Mouse (Mus musculus): ENCODE results near the gene Il20. TPM values are rescaled to one million over a fixed set of nuclear protein-coding genes. Genes with fewer than 3 reads are reported as not detected.

Il20 gene
- total and polyA plus RNA-seq, 2 experiments from 2014 or later, result not detected

GRCm38 (mm10) chr1:130892446-130892845, 18.8 kb downstream of the Il20 start:
- H3K9me3 ChIP-seq (ENCODE audit: low read length), result no peaks in the 10 kb centered on the region
- H3K4me1 ChIP-seq (ENCODE audit: insufficient read depth, low read length), result no peaks in the 10 kb centered on the region
- 57% methylated on average over 1 of the region's 1 CpGs for WGBS
- H3K4me2 ChIP-seq (ENCODE audit: low read depth, low read length, poor library complexity, severe bottlenecking), result no peak overlapping the region
- DNase-seq (ENCODE audit: low spot score) (no peak), ATAC-seq (ENCODE audit: low FRiP score) (no peak)
- no peaks in the 10 kb centered on the region for H3K36me3 ChIP-seq (ENCODE audit: insufficient read depth, low read length)
- H3K9ac ChIP-seq (replicated peaks; ENCODE audit: low read length, poor library complexity, severe bottlenecking), result no peak overlapping the region
- no peak overlapping the region for H3K27ac ChIP-seq (ENCODE audit: low read depth, low read length)
- no peak overlapping the region for H3K4me3 ChIP-seq (ENCODE audit: low read depth, low read length)
- TF ChIP-seq CTCF (IDR thresholded peaks at IDR 0.05), result no peak
- H3K27me3 ChIP-seq (ENCODE audit: insufficient read depth, low read length), result no peaks in the 10 kb centered on the region

- H3K36me3 ChIP-seq (ENCODE audit: insufficient read depth, low read length), result no peaks in the 10 kb centered on the region
- H3K4me3 ChIP-seq (ENCODE audit: low read depth, low read length), result no peak within 1 kb of the TSS
- H3K4me1 ChIP-seq (ENCODE audit: insufficient read depth, low read length), result no peaks in the 10 kb centered on the region
- H3K9me3 ChIP-seq (ENCODE audit: low read length), result no peaks in the 10 kb centered on the region
- H3K4me2 ChIP-seq (ENCODE audit: low read depth, low read length, poor library complexity, severe bottlenecking), result no peak within 1 kb of the TSS
- ATAC-seq (ENCODE audit: low FRiP score), result no peak
- DNase-seq (ENCODE audit: low spot score), result no peak
- no peak within 1 kb of the TSS for H3K9ac ChIP-seq (replicated peaks; ENCODE audit: low read length, poor library complexity, severe bottlenecking)
- TF ChIP-seq CTCF (IDR thresholded peaks at IDR 0.05), result no peak
- no peak within 1 kb of the TSS for H3K27ac ChIP-seq (ENCODE audit: low read depth, low read length)
- H3K27me3 ChIP-seq (ENCODE audit: insufficient read depth, low read length), result no peaks in the 10 kb centered on the region
Observed at GRCm38 (mm10) chr1:130887354-130887753, 23.9 kb downstream of the Il20 start, which contains the start of gene Il24. TSS of gene Il24 (minus strand) at chr1:130887454.

- no peak for TF ChIP-seq CTCF (IDR thresholded peaks at IDR 0.05)
- WGBS, result 83% methylated on average over 4 of the region's 4 CpGs
- H3K27me3 ChIP-seq (ENCODE audit: insufficient read depth, low read length), result no peaks in the 10 kb centered on the region; the same call in 1 of the 2 replicates
- H3K4me2 ChIP-seq (ENCODE audit: low read depth, low read length, poor library complexity, severe bottlenecking), result no peak overlapping the region
- H3K9ac ChIP-seq (replicated peaks; ENCODE audit: low read length, poor library complexity, severe bottlenecking), result no peak overlapping the region
- H3K27ac ChIP-seq (ENCODE audit: low read depth, low read length), result no peak overlapping the region
- no peak overlapping the region for H3K4me3 ChIP-seq (ENCODE audit: low read depth, low read length)
- H3K36me3 ChIP-seq (ENCODE audit: insufficient read depth, low read length), result no peaks in the 10 kb centered on the region
- DNase-seq (ENCODE audit: low spot score), result no peak
- H3K9me3 ChIP-seq (ENCODE audit: low read length), result no peaks in the 10 kb centered on the region
- H3K4me1 ChIP-seq (ENCODE audit: insufficient read depth, low read length), result no peaks in the 10 kb centered on the region
- no peak for ATAC-seq (ENCODE audit: low FRiP score)
Observed at GRCm38 (mm10) chr1:130883146-130883545, 28.1 kb downstream of the Il20 start.

- Histone ChIP-seq H3K4me1 (ENCODE audit: insufficient read depth, low read length) (no peaks in the 10 kb centered on the region), H3K4me2 (ENCODE audit: low read depth, low read length, poor library complexity, severe bottlenecking) (no peak overlapping the region), H3K27ac (ENCODE audit: low read depth, low read length) (no peak overlapping the region), H3K9ac (replicated peaks; ENCODE audit: low read length, poor library complexity, severe bottlenecking) (no peak overlapping the region), H3K9me3 (ENCODE audit: low read length) (no peaks in the 10 kb centered on the region), H3K4me3 (ENCODE audit: low read depth, low read length) (no peak overlapping the region), H3K36me3 (ENCODE audit: insufficient read depth, low read length) (no peaks in the 10 kb centered on the region), H3K27me3 (ENCODE audit: insufficient read depth, low read length) (no peaks in the 10 kb centered on the region; the same call in 1 of the 2 replicates)
- ATAC-seq (ENCODE audit: low FRiP score) (no peak), DNase-seq (ENCODE audit: low spot score) (no peak)
- TF ChIP-seq CTCF (IDR thresholded peaks at IDR 0.05), result no peak
- WGBS, result 94% methylated on average over 7 of the region's 7 CpGs
Observed at GRCm38 (mm10) chr1:130879927-130880326, 31.3 kb downstream of the Il20 start.

GRCm38 (mm10) chr1:130877889-130878614, 33.2 kb downstream of the Il20 start:
- ATAC-seq (ENCODE audit: low FRiP score) (peak; percentile 84), DNase-seq (ENCODE audit: low spot score) (peak; percentile 30)
- Histone ChIP-seq H3K9me3 (ENCODE audit: low read length) (no peaks in the 10 kb centered on the region), H3K27me3 (ENCODE audit: insufficient read depth, low read length) (no peaks in the 10 kb centered on the region; the same call in 1 of the 2 replicates), H3K4me2 (ENCODE audit: low read depth, low read length, poor library complexity, severe bottlenecking) (peak overlapping the region; percentile 84), H3K36me3 (ENCODE audit: insufficient read depth, low read length) (no peaks in the 10 kb centered on the region), H3K4me3 (ENCODE audit: low read depth, low read length) (peak overlapping the region; percentile 39), H3K27ac (ENCODE audit: low read depth, low read length) (no peak overlapping the region), H3K9ac (replicated peaks; ENCODE audit: low read length, poor library complexity, severe bottlenecking) (peak overlapping the region; percentile 58), H3K4me1 (ENCODE audit: insufficient read depth, low read length) (no peaks in the 10 kb centered on the region)
- 3% methylated on average over 43 of the region's 43 CpGs for WGBS
- no peak for TF ChIP-seq CTCF (IDR thresholded peaks at IDR 0.05)

GRCm38 (mm10) chr1:130876931-130877509, 34.2 kb downstream of the Il20 start:
- 27% methylated on average over 3 of the region's 3 CpGs for WGBS
- DNase-seq (ENCODE audit: low spot score) (peak; percentile 90), ATAC-seq (ENCODE audit: low FRiP score) (no peak)
- Histone ChIP-seq H3K9ac (replicated peaks; ENCODE audit: low read length, poor library complexity, severe bottlenecking) (no peak overlapping the region), H3K36me3 (ENCODE audit: insufficient read depth, low read length) (no peaks in the 10 kb centered on the region), H3K9me3 (ENCODE audit: low read length) (no peaks in the 10 kb centered on the region), H3K27ac (ENCODE audit: low read depth, low read length) (no peak overlapping the region), H3K4me1 (ENCODE audit: insufficient read depth, low read length) (no peaks in the 10 kb centered on the region), H3K27me3 (ENCODE audit: insufficient read depth, low read length) (no peaks in the 10 kb centered on the region; the same call in 1 of the 2 replicates), H3K4me2 (ENCODE audit: low read depth, low read length, poor library complexity, severe bottlenecking) (no peak overlapping the region), H3K4me3 (ENCODE audit: low read depth, low read length) (no peak overlapping the region)
- TF ChIP-seq CTCF (IDR thresholded peaks at IDR 0.05), result peak; percentile 91

All from midbrain, postnatal 0 days (tissue).